Mouse (Mus musculus): ENCODE measurements at regions not wholly inside any gene's neighbourhood (a gene's known extent, or its start where the extent isn't known, plus 50 kb on each side); places are given as distances from the start of the nearest gene placed in this dataset.
"Not testable (repeated sequence)": the region's sequence is repeated elsewhere in the genome, so short reads cannot be mapped to it uniquely, and the experiment has no call there.

DNA sequence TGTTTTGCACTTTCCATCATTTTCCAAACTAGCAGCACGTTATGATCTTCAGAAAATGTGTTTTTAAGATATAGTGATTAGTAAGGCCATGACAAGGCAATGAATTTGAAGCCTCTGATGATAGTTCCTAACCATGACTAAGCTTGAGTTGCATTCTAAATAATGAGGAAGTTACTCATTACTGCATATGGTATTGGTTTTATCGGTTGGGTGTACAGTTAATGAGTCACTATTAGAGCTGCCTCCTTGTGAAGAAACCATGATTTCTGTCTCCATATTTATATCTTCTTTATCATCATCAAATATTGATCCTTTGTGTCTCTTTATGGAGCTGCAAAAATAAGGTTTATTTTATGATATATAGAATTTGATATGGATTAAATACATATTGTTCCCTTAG lies 4763.5 kb upstream of the Gm7489 start:
- WGBS, result 77% methylated on average over 2 of the region's 2 CpGs
- no peak for DNase-seq (ENCODE audit: low spot score)
- Histone ChIP-seq H3K4me2 (ENCODE audit: low read depth, low read length) (no peak overlapping the region), H3K27ac (replicated peaks; ENCODE audit: low read depth, low read length) (no peak overlapping the region), H3K36me3 (ENCODE audit: control insufficient read depth, insufficient read depth, low read length) (no peaks in the 10 kb centered on the region), H3K27me3 (replicated peaks; ENCODE audit: control insufficient read depth, insufficient read depth, low read length) (no peaks in the 10 kb centered on the region), H3K4me1 (ENCODE audit: control insufficient read depth, insufficient read depth, low read length) (no peaks in the 10 kb centered on the region), H3K4me3 (ENCODE audit: low read depth, low read length) (no peak overlapping the region), H3K9me3 (ENCODE audit: control insufficient read depth, low read length) (no peaks in the 10 kb centered on the region), H3K9ac (ENCODE audit: low read depth, low read length) (no peak overlapping the region)
- no peak for ATAC-seq (ENCODE audit: low read depth)

DNA sequence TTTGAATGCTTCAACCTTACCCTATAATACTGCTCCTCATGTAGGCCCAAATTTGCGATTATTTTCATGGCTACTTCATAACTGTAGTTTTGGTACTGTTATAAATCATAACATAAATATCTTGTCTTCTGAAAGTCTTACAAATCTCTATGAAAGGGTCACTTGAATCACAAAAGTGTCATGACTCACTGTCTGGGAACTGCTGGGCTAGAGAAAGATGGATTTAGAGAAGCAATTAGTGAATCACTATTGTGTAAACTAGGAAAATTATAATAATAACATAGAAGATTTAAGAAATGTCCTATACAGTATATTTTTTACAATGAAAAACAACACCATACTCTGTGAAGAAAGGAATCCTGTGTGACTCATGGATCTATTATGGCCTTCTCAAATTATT lies 4738.3 kb upstream of the Gm7489 start:
- Histone ChIP-seq H3K9ac (ENCODE audit: low read depth, low read length) (no peak overlapping the region), H3K4me1 (ENCODE audit: control insufficient read depth, insufficient read depth, low read length) (no peaks in the 10 kb centered on the region), H3K4me3 (ENCODE audit: low read depth, low read length) (no peak overlapping the region), H3K27me3 (replicated peaks; ENCODE audit: control insufficient read depth, insufficient read depth, low read length) (no peaks in the 10 kb centered on the region), H3K9me3 (ENCODE audit: control insufficient read depth, low read length) (no peaks in the 10 kb centered on the region), H3K36me3 (ENCODE audit: control insufficient read depth, insufficient read depth, low read length) (no peaks in the 10 kb centered on the region), H3K4me2 (ENCODE audit: low read depth, low read length) (no peak overlapping the region), H3K27ac (replicated peaks; ENCODE audit: low read depth, low read length) (no peak overlapping the region)
- no peak for DNase-seq (ENCODE audit: low spot score)
- ATAC-seq (ENCODE audit: low read depth), result no peak
- 76% methylated on average over 1 of the region's 1 CpGs for WGBS

DNA sequence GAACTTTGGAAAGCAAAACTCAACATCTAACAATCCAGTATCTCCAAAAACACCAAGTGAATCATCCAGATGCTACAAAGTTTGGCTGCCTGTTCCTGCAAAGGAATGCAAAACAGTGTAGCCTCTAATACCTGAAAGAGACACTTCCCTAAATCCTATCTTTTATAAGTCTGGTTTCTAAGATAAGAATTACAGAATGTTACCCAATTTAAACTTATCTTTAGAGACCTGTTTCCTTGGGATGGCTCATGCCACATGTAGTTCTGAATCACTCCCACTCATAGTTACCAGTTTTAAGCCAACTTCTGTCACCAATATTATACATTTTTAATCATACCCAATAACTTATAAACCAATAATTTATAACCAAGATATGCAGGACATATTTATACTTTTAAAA lies 4732.7 kb upstream of the Gm7489 start:
- Histone ChIP-seq H3K27me3 (replicated peaks; ENCODE audit: control insufficient read depth, insufficient read depth, low read length) (no peaks in the 10 kb centered on the region), H3K9me3 (ENCODE audit: control insufficient read depth, low read length) (no peaks in the 10 kb centered on the region), H3K9ac (ENCODE audit: low read depth, low read length) (no peak overlapping the region), H3K4me3 (ENCODE audit: low read depth, low read length) (no peak overlapping the region), H3K27ac (replicated peaks; ENCODE audit: low read depth, low read length) (no peak overlapping the region), H3K4me2 (ENCODE audit: low read depth, low read length) (no peak overlapping the region), H3K4me1 (ENCODE audit: control insufficient read depth, insufficient read depth, low read length) (no peaks in the 10 kb centered on the region), H3K36me3 (ENCODE audit: control insufficient read depth, insufficient read depth, low read length) (no peaks in the 10 kb centered on the region)
- ATAC-seq (ENCODE audit: low read depth) (no peak), DNase-seq (ENCODE audit: low spot score) (no peak)

DNA sequence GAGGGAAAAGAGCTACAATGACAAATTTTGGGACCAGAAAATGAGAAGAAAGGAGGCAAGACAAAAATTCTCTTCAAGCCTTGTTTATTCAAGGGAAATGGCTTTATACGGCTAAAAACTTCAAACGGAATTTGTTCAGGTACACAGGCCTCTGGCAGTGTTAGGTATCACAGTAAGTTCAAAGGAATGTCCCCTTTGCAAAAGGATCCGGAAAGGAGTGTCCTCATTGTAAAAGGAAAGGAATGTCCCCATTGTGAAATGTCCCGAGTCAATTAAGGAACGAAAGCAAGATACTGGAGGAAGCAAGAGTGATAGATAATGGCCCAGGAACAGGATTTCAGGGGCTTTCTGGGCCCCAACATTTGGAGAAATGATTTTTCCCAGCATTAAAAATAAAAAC lies 4730.7 kb upstream of the Gm7489 start:
- Histone ChIP-seq H3K27me3 (replicated peaks; ENCODE audit: control insufficient read depth, insufficient read depth, low read length) (no peaks in the 10 kb centered on the region), H3K9ac (ENCODE audit: low read depth, low read length) (no peak overlapping the region), H3K4me1 (ENCODE audit: control insufficient read depth, insufficient read depth, low read length) (no peaks in the 10 kb centered on the region), H3K36me3 (ENCODE audit: control insufficient read depth, insufficient read depth, low read length) (no peaks in the 10 kb centered on the region), H3K4me2 (ENCODE audit: low read depth, low read length) (no peak overlapping the region), H3K9me3 (ENCODE audit: control insufficient read depth, low read length) (no peaks in the 10 kb centered on the region), H3K4me3 (ENCODE audit: low read depth, low read length) (no peak overlapping the region), H3K27ac (replicated peaks; ENCODE audit: low read depth, low read length) (no peak overlapping the region)
- no peak for ATAC-seq (ENCODE audit: low read depth)
- WGBS, result 78% methylated on average over 5 of the region's 5 CpGs
- DNase-seq (ENCODE audit: low spot score), result no peak

DNA sequence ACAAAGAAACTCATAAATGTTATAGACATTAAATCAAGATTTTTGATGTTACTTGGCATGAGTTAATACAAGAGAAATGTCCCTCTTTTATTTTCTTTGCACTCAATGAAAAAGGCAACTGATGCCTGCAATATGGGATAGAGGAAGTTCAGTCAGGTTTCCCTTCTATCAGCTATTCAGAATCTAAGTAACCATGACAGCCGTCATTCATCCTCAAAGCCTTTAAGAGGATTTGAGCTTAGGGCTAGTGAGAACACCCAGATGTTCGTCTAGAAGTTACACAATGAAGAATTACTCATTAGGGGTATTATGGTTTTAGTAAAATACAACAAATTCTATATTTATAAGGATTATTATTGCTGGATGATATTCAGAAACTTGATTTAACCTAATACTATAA lies 4693.2 kb upstream of the Gm7489 start:
- ATAC-seq (ENCODE audit: low read depth) (no peak), DNase-seq (ENCODE audit: low spot score) (no peak)
- Histone ChIP-seq H3K36me3 (ENCODE audit: control insufficient read depth, insufficient read depth, low read length) (no peaks in the 10 kb centered on the region), H3K4me2 (ENCODE audit: low read depth, low read length) (no peak overlapping the region), H3K4me3 (ENCODE audit: low read depth, low read length) (no peak overlapping the region), H3K27me3 (replicated peaks; ENCODE audit: control insufficient read depth, insufficient read depth, low read length) (no peaks in the 10 kb centered on the region), H3K9ac (ENCODE audit: low read depth, low read length) (no peak overlapping the region), H3K27ac (replicated peaks; ENCODE audit: low read depth, low read length) (no peak overlapping the region), H3K9me3 (ENCODE audit: control insufficient read depth, low read length) (no peaks in the 10 kb centered on the region), H3K4me1 (ENCODE audit: control insufficient read depth, insufficient read depth, low read length) (no peaks in the 10 kb centered on the region)
- WGBS, result 52% methylated on average over 2 of the region's 2 CpGs

DNA sequence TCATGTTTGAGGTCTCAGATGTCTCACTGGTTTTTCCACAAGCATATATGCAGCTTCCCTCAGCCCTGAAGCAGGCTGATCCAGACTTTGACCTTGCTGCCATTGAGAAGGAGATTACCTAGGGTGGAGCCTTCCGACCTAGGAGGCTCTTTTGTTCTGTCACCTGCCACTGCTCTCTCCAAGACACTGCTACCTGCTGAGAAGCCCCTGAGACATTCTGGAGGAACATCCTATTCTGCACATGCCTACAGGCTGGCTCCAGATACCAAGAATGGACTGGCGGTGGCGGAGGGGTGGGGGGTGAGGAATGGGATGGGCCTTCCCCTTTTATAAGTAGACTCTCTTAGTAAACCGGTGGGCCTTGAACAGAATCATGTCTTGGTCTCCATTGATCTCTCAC lies 4692.1 kb upstream of the Gm7489 start:
- not testable (repeated sequence) for H3K9me3 ChIP-seq (ENCODE audit: control insufficient read depth, low read length); H3K27me3 ChIP-seq (replicated peaks; ENCODE audit: control insufficient read depth, insufficient read depth, low read length); ATAC-seq (ENCODE audit: low read depth); H3K36me3 ChIP-seq (ENCODE audit: control insufficient read depth, insufficient read depth, low read length); DNase-seq (ENCODE audit: low spot score); H3K9ac ChIP-seq (ENCODE audit: low read depth, low read length); H3K4me2 ChIP-seq (ENCODE audit: low read depth, low read length); H3K4me3 ChIP-seq (ENCODE audit: low read depth, low read length); H3K4me1 ChIP-seq (ENCODE audit: control insufficient read depth, insufficient read depth, low read length); H3K27ac ChIP-seq (replicated peaks; ENCODE audit: low read depth, low read length)
- 68% methylated on average over 4 of the region's 4 CpGs for WGBS

DNA sequence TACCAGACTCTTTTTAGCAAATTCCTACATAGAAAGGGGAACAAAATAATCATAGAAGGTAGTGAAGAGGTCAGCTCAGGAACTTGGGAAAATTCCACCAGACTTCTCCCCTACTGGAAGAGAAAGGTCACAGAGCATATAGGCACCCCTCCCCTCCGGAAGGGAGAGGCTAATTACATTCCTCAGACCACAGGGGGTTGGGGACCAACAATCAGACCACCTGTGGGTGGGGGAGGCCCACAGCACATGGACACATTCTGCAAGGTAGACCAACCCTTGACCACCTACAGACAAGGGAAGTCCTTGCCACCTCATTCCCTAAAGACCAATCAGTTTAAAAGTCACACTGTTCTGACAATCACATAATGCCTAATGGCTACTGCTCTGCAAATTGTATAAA lies 4655.6 kb upstream of the Gm7489 start:
- 25% methylated on average over 1 of the region's 1 CpGs for WGBS
- H3K4me1 ChIP-seq (ENCODE audit: control insufficient read depth, insufficient read depth, low read length), result no peaks in the 10 kb centered on the region
- no peaks in the 10 kb centered on the region for H3K36me3 ChIP-seq (ENCODE audit: control insufficient read depth, insufficient read depth, low read length)

DNA sequence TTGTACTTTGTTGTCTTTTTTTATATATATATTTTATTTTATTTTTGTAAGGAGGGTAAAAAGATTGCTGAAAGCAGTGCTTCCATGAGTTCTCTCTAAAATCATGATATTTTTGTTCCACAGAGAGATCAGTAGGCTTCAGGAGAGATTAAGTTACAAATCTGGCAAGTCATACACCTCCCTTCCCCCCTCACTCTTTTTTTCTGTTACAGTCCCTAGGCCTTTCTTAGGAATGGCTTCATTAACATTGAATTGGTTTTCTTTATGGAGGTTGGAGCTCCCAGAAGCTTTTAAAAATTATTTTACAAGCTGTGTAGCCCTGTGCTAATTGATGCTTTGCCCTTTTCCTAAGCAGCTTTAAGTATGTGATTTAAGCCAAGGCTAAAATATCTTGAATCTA lies 4653.9 kb upstream of the Gm7489 start:
- DNase-seq (ENCODE audit: low spot score), result peak; percentile 1
- ATAC-seq (ENCODE audit: low read depth), result no peak
- no peak overlapping the region for H3K4me3 ChIP-seq (ENCODE audit: low read depth, low read length)

More for the DNA sequence above, 4655.6 kb upstream of the Gm7489 start:
- ATAC-seq (ENCODE audit: low read depth) (no peak), DNase-seq (ENCODE audit: low spot score) (no peak)
- no peak overlapping the region for H3K9ac ChIP-seq (ENCODE audit: low read depth, low read length)
- H3K4me2 ChIP-seq (ENCODE audit: low read depth, low read length), result no peak overlapping the region
- no peaks in the 10 kb centered on the region for H3K9me3 ChIP-seq (ENCODE audit: control insufficient read depth, low read length)
- no peaks in the 10 kb centered on the region for H3K27me3 ChIP-seq (replicated peaks; ENCODE audit: control insufficient read depth, insufficient read depth, low read length)
- H3K27ac ChIP-seq (replicated peaks; ENCODE audit: low read depth, low read length), result no peak overlapping the region
- H3K4me3 ChIP-seq (ENCODE audit: low read depth, low read length), result no peak overlapping the region

DNA sequence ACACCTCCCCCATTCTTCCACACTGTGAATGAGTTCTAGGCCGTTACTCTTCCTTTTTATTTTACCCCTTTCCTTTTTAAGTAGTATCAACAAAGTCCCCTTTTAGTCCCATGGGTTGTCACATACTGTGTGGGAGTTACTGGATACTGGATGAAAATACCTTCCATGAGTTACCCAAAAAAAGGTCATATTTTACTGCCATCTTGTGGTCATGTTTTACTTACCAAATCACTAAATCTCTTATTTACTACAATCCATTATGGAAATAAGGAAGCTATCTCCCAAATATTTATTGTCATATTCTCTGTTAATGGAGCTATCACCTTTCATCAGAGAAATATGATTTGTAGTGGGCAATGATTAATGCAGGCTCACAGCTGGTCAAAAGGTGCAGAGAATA lies 4614.5 kb upstream of the Gm7489 start:
- no peaks in the 10 kb centered on the region for H3K36me3 ChIP-seq (ENCODE audit: control insufficient read depth, insufficient read depth, low read length)
- no peak overlapping the region for H3K27ac ChIP-seq (replicated peaks; ENCODE audit: low read depth, low read length)
- 24% methylated on average over 1 of the region's 1 CpGs for WGBS
- H3K27me3 ChIP-seq (replicated peaks; ENCODE audit: control insufficient read depth, insufficient read depth, low read length), result no peaks in the 10 kb centered on the region
- no peak overlapping the region for H3K4me3 ChIP-seq (ENCODE audit: low read depth, low read length)
- H3K4me1 ChIP-seq (ENCODE audit: control insufficient read depth, insufficient read depth, low read length), result no peaks in the 10 kb centered on the region
- no peak overlapping the region for H3K9ac ChIP-seq (ENCODE audit: low read depth, low read length)
- no peak for ATAC-seq (ENCODE audit: low read depth)
- no peak overlapping the region for H3K4me2 ChIP-seq (ENCODE audit: low read depth, low read length)
- H3K9me3 ChIP-seq (ENCODE audit: control insufficient read depth, low read length), result no peaks in the 10 kb centered on the region
- peak; percentile 7 for DNase-seq (ENCODE audit: low spot score)

More for the DNA sequence above, 4653.9 kb upstream of the Gm7489 start:
- H3K27me3 ChIP-seq (replicated peaks; ENCODE audit: control insufficient read depth, insufficient read depth, low read length), result no peaks in the 10 kb centered on the region
- H3K4me1 ChIP-seq (ENCODE audit: control insufficient read depth, insufficient read depth, low read length), result no peaks in the 10 kb centered on the region
- no peak overlapping the region for H3K27ac ChIP-seq (replicated peaks; ENCODE audit: low read depth, low read length)
- no peaks in the 10 kb centered on the region for H3K36me3 ChIP-seq (ENCODE audit: control insufficient read depth, insufficient read depth, low read length)
- H3K9ac ChIP-seq (ENCODE audit: low read depth, low read length), result no peak overlapping the region
- H3K4me2 ChIP-seq (ENCODE audit: low read depth, low read length), result no peak overlapping the region
- no peaks in the 10 kb centered on the region for H3K9me3 ChIP-seq (ENCODE audit: control insufficient read depth, low read length)

Measured in embryonic facial prominence, embryonic 14.5 days (tissue).